Mouse (Mus musculus): ENCODE results near the gene Oxa1l. TPM values are rescaled to one million over a fixed set of nuclear protein-coding genes. Genes with fewer than 3 reads are reported as not detected.

Gene Oxa1l
- polyA plus RNA-seq, 1 experiment from 2014 or later = 33.7 TPM

DNA sequence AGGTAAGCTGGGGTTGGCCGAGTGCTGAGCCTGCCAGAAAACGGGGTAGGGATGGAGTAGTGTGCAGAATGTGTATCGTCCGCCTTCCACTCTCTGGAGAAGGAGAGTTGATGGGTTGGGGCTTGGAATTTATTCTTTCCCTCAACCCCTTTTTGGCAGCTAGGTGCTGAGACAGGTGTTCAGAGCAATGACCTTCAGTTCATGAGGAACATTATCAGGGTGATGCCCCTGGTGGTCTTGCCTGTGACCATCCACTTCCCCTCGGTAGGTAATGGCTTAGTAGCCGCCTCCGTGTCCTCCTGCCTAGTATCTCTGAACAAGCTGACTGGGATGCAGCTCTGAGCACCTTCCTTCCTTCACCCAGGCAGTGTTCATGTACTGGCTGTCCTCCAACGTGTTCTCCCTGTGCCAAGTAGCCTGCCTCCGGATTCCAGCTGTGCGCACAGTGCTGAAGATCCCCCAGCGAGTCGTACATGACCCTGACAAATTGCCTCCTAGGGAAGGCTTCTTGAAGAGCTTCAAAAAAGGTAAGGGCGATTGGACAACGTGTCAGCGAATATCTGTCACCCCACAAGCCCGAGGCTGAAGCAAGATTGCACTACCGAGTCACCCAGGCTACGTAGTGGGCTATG is 6.9 kb downstream of the Oxa1l start:
- no peak overlapping the region for H3K4me3 ChIP-seq (replicated peaks; ENCODE audit: low read length)
- ATAC-seq (ENCODE audit: insufficient read depth, low FRiP score) = no peak
- 83% methylated on average over 18 of the region's 18 CpGs for WGBS
- no peaks in the 10 kb centered on the region for H3K27me3 ChIP-seq (ENCODE audit: control insufficient read depth, insufficient read depth, low read length)
- no peak overlapping the region for H3K9ac ChIP-seq (ENCODE audit: low read length)
- H3K36me3 ChIP-seq (ENCODE audit: control insufficient read depth, insufficient read depth, low read length) = peaks cover 56% of the 10 kb centered on the region
- H3K4me2 ChIP-seq (ENCODE audit: low read depth, low read length) = no peak overlapping the region
- H3K27ac ChIP-seq (ENCODE audit: low read length) = no peak overlapping the region
- H3K4me1 ChIP-seq (ENCODE audit: control insufficient read depth, insufficient read depth, low read length) = 0 out of 2 replicates have a peak, but pooled peaks cover under 1% of the 10 kb centered on the region
- no peaks in the 10 kb centered on the region for H3K9me3 ChIP-seq (replicated peaks; ENCODE audit: control insufficient read depth, low read length)

DNA sequence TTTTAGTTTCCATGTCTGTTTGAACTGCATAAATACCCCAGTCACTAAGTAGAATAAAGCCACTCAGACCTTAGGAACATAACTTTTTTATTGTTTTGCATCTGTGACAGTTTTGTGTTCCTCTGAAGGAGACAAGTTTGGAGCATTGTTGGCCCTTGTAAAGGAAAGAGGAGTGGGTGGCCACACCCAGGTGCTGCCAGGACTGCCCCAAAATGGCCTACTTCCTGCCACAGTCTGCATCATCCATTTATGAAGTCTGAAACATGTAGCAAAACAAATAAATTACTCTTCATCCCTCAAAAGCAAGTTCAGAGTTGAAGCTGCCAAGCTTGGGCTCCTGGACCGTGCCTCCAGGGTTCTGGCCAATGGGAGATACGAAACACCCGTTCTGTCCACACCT is 8.7 kb downstream of the Oxa1l start:
- H3K4me3 ChIP-seq (replicated peaks; ENCODE audit: low read length) = no peak overlapping the region
- no peak overlapping the region for H3K9ac ChIP-seq (ENCODE audit: low read length)
- no peaks in the 10 kb centered on the region for H3K27me3 ChIP-seq (ENCODE audit: control insufficient read depth, insufficient read depth, low read length)
- no peak overlapping the region for H3K27ac ChIP-seq (ENCODE audit: low read length)
- 96% methylated on average over 3 of the region's 3 CpGs for WGBS
- H3K9me3 ChIP-seq (replicated peaks; ENCODE audit: control insufficient read depth, low read length) = no peaks in the 10 kb centered on the region
- no peaks in the 10 kb centered on the region for H3K4me1 ChIP-seq (ENCODE audit: control insufficient read depth, insufficient read depth, low read length)
- no peak for ATAC-seq (ENCODE audit: insufficient read depth, low FRiP score)
- H3K4me2 ChIP-seq (ENCODE audit: low read depth, low read length) = no peak overlapping the region
- H3K36me3 ChIP-seq (ENCODE audit: control insufficient read depth, insufficient read depth, low read length) = peaks cover 41% of the 10 kb centered on the region

DNA sequence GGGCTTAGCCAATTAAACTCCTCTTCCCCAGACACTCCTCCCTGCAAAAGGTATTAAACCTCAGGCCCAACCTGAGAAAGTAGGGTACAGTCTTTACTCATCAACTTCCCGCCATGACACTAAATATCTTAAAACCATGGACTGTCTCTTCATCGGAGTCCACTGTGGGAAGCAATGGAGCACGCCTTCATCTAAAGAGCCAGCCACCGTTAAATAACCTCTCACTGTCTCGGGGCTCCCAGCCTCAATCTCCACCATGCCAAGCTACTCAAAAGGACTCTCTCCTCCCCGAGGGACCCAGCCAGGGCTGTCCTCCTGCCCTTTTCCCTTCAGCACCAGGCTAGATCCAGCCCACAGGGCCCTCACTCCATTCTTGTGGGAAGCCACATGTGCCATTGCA is 10.0 kb downstream of the Oxa1l start:
- Histone ChIP-seq H3K4me2 (ENCODE audit: low read depth, low read length) (no peak overlapping the region), H3K9ac (ENCODE audit: low read length) (no peak overlapping the region), H3K4me1 (ENCODE audit: control insufficient read depth, insufficient read depth, low read length) (no peaks in the 10 kb centered on the region), H3K9me3 (replicated peaks; ENCODE audit: control insufficient read depth, low read length) (no peaks in the 10 kb centered on the region), H3K36me3 (ENCODE audit: control insufficient read depth, insufficient read depth, low read length) (peaks cover 41% of the 10 kb centered on the region), H3K4me3 (replicated peaks; ENCODE audit: low read length) (no peak overlapping the region), H3K27ac (ENCODE audit: low read length) (no peak overlapping the region), H3K27me3 (ENCODE audit: control insufficient read depth, insufficient read depth, low read length) (no peaks in the 10 kb centered on the region)
- WGBS = 92% methylated on average over 6 of the region's 6 CpGs
- no peak for ATAC-seq (ENCODE audit: insufficient read depth, low FRiP score)

DNA sequence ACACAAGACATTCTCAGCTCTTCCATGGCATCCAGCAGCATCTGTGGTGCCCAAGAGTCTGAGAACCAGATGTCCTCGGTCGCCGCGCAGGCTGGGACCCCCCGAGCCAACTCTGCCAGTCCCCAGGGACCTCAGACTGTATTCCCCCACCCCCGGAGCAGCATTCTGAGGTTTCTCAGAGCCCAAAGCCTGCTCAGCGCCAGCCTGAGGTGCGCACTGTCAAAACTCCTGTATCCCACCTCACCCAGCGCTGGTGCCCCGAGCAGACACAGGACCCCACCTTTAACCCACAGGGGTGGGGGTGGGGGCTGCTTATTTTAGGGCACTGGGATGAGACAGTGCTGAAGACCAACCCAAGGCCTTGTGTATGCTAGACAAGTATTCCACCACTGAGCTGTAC is 10.8 kb downstream of the Oxa1l start:
- 97% methylated on average over 10 of the region's 10 CpGs for WGBS
- ATAC-seq (ENCODE audit: insufficient read depth, low FRiP score) = no peak

DNA sequence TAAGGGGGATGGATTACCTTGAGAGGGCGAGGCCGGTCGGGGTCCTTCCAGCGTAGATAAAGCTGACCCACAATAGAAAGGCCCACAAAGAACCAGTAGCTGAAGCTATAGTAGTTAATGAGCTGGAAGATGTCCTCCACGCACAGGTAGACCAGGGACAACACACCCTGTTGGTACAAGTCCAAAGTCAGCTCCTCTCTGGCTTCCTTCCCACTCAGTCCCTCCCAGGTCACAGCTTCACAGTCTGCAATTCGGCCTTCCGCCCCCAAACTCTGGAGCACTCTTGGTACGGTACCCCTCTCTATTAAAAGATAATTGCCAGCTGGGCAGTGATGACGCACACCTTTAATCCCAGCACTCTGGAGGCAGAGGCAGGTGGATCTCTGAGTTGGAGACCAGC is 12.3 kb downstream of the Oxa1l start:
- 90% methylated on average over 9 of the region's 9 CpGs for whole genome bisulfite sequencing
- Histone ChIP-seq H3K9me3 (replicated peaks; ENCODE audit: control insufficient read depth, low read length) (no peaks in the 10 kb centered on the region), H3K9ac (ENCODE audit: low read length) (no peak overlapping the region), H3K36me3 (ENCODE audit: control insufficient read depth, insufficient read depth, low read length) (peaks cover 30% of the 10 kb centered on the region), H3K4me1 (ENCODE audit: control insufficient read depth, insufficient read depth, low read length) (no peaks in the 10 kb centered on the region), H3K27ac (ENCODE audit: low read length) (no peak overlapping the region), H3K27me3 (ENCODE audit: control insufficient read depth, insufficient read depth, low read length) (no peaks in the 10 kb centered on the region), H3K4me3 (replicated peaks; ENCODE audit: low read length) (no peak overlapping the region), H3K4me2 (ENCODE audit: low read depth, low read length) (no peak overlapping the region)
- no peak for ATAC-seq (ENCODE audit: insufficient read depth, low FRiP score)

More for the DNA sequence above, 10.8 kb downstream of the Oxa1l start:
- Histone ChIP-seq H3K9ac (ENCODE audit: low read length) (no peak overlapping the region), H3K36me3 (ENCODE audit: control insufficient read depth, insufficient read depth, low read length) (peaks cover 41% of the 10 kb centered on the region), H3K27me3 (ENCODE audit: control insufficient read depth, insufficient read depth, low read length) (no peaks in the 10 kb centered on the region), H3K4me3 (replicated peaks; ENCODE audit: low read length) (no peak overlapping the region), H3K4me1 (ENCODE audit: control insufficient read depth, insufficient read depth, low read length) (no peaks in the 10 kb centered on the region), H3K27ac (ENCODE audit: low read length) (no peak overlapping the region), H3K9me3 (replicated peaks; ENCODE audit: control insufficient read depth, low read length) (no peaks in the 10 kb centered on the region), H3K4me2 (ENCODE audit: low read depth, low read length) (no peak overlapping the region)

DNA sequence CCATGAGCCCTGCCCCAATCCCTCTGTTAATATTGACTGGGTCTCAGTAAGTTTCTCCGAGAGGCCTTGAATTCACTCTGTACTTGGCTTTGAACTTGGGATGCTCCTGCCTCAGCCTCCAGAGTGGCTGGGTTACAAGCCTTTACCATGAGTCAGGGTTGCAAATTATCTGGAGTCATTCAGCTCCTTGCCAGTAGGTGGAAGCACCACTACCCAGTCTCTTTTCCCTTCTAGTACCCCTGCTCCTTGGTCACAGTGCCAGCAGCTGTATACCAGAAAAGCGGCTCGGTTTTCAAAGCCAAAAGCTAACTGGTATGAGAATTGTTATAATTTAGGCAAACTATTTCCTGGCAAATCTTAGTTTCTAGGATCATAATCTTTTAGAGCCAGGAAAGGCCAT is 15.3 kb downstream of the Oxa1l start:
- no peak for ATAC-seq (ENCODE audit: insufficient read depth, low FRiP score)
- no peak overlapping the region for H3K27ac ChIP-seq (ENCODE audit: low read length)
- no peak overlapping the region for H3K4me3 ChIP-seq (replicated peaks; ENCODE audit: low read length)
- H3K4me1 ChIP-seq (ENCODE audit: control insufficient read depth, insufficient read depth, low read length) = 0 out of 2 replicates have a peak, but pooled peaks cover 8% of the 10 kb centered on the region
- no peak overlapping the region for H3K9ac ChIP-seq (ENCODE audit: low read length)
- H3K27me3 ChIP-seq (ENCODE audit: control insufficient read depth, insufficient read depth, low read length) = no peaks in the 10 kb centered on the region
- 0 out of 2 replicates have a peak, but pooled peaks cover 5% of the 10 kb centered on the region for H3K36me3 ChIP-seq (ENCODE audit: control insufficient read depth, insufficient read depth, low read length)
- WGBS = 82% methylated on average over 3 of the region's 3 CpGs
- H3K9me3 ChIP-seq (replicated peaks; ENCODE audit: control insufficient read depth, low read length) = no peaks in the 10 kb centered on the region
- no peak overlapping the region for H3K4me2 ChIP-seq (ENCODE audit: low read depth, low read length)

DNA sequence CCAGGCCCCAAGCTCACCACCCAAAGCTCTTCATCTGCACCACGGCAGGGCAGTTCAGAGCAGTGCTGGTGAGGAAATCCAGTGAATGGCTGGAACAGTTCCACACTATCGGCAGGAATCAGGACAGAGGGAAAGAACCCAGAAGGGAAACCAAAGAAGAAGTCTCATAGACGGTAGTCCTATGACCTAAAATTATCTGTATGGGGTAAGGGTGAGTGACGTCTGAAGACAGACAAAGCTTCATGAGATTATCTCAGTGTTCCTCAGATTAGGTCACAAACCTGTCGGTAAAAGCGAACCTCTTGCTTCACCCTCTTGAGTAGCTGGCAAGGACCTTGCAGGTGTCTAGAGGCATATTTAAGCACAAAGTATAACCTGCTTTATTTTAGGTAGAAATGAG is 16.5 kb downstream of the Oxa1l start:
- Histone ChIP-seq H3K9me3 (replicated peaks; ENCODE audit: control insufficient read depth, low read length) (no peaks in the 10 kb centered on the region), H3K4me3 (replicated peaks; ENCODE audit: low read length) (no peak overlapping the region), H3K4me1 (ENCODE audit: control insufficient read depth, insufficient read depth, low read length) (0 out of 2 replicates have a peak, but pooled peaks cover 15% of the 10 kb centered on the region), H3K27me3 (ENCODE audit: control insufficient read depth, insufficient read depth, low read length) (no peaks in the 10 kb centered on the region), H3K36me3 (ENCODE audit: control insufficient read depth, insufficient read depth, low read length) (no peaks in the 10 kb centered on the region), H3K4me2 (ENCODE audit: low read depth, low read length) (no peak overlapping the region), H3K9ac (ENCODE audit: low read length) (no peak overlapping the region), H3K27ac (ENCODE audit: low read length) (no peak overlapping the region)
- 86% methylated on average over 6 of the region's 6 CpGs for WGBS
- no peak for ATAC-seq (ENCODE audit: insufficient read depth, low FRiP score)

DNA sequence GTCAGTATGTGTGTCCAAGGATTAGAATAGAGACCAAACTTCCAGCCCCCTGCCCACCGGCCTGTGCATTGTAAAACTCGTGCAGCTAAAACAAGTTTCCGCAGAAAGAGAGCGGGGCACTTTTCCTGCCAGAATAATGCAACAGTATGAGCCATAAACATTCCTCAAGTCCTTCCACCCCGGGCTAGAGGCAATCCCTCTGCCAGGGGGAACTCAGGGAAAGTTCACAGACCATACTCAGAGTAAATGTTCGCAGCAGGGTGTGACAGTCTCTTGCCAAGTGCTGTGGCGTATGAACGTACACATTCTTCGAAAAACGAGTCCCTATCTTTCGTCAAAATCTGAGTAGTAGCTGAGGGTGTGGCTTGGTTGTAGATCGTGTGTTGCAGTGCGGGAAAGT is 18.9 kb downstream of the Oxa1l start:
- no peak for ATAC-seq (ENCODE audit: insufficient read depth, low FRiP score)
- Histone ChIP-seq H3K4me1 (ENCODE audit: control insufficient read depth, insufficient read depth, low read length) (peaks cover 30% of the 10 kb centered on the region), H3K27ac (ENCODE audit: low read length) (no peak overlapping the region), H3K4me3 (replicated peaks; ENCODE audit: low read length) (no peak overlapping the region), H3K9me3 (replicated peaks; ENCODE audit: control insufficient read depth, low read length) (no peaks in the 10 kb centered on the region), H3K9ac (ENCODE audit: low read length) (no peak overlapping the region), H3K27me3 (ENCODE audit: control insufficient read depth, insufficient read depth, low read length) (no peaks in the 10 kb centered on the region), H3K4me2 (ENCODE audit: low read depth, low read length) (no peak overlapping the region), H3K36me3 (ENCODE audit: control insufficient read depth, insufficient read depth, low read length) (no peaks in the 10 kb centered on the region)
- 50% methylated on average over 13 of the region's 13 CpGs for WGBS

DNA sequence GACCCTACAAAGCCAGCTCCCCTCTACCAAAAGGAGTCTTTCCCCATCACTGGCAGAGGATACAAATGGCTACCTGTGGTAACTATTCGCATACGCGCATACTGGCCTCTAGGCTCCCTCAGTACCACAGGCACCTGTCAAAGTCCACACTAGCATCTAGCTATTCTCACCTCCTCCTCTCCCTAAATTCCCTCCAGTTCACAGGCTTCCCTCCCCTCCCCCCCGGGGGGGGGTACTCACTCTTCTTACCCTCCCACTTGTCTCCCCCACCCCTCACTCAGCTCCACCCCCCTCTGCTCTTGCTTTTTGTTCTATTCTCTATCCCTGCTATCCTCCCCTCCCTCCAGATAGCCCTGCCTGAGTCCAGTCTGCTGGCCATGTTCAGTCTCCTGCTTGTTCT is 20.0 kb downstream of the Oxa1l start:
- Histone ChIP-seq H3K36me3 (ENCODE audit: control insufficient read depth, insufficient read depth, low read length) (no peaks in the 10 kb centered on the region), H3K27me3 (ENCODE audit: control insufficient read depth, insufficient read depth, low read length) (no peaks in the 10 kb centered on the region), H3K4me1 (ENCODE audit: control insufficient read depth, insufficient read depth, low read length) (peaks cover 30% of the 10 kb centered on the region), H3K9me3 (replicated peaks; ENCODE audit: control insufficient read depth, low read length) (no peaks in the 10 kb centered on the region), H3K27ac (ENCODE audit: low read length) (no peak overlapping the region), H3K9ac (ENCODE audit: low read length) (no peak overlapping the region), H3K4me3 (replicated peaks; ENCODE audit: low read length) (no peak overlapping the region), H3K4me2 (ENCODE audit: low read depth, low read length) (no peak overlapping the region)
- 74% methylated on average over 4 of the region's 4 CpGs for WGBS
- no peak for ATAC-seq (ENCODE audit: insufficient read depth, low FRiP score)
